Mouse (Mus musculus): ENCODE measurements at regions not wholly inside any gene's neighbourhood (a gene's known extent, or its start where the extent isn't known, plus 50 kb on each side); places are given as distances from the start of the nearest gene placed in this dataset.

GRCm38 (mm10) chr1:80856981-80857380, 98.7 kb upstream of the Dock10 start:
- no peak overlapping the region for H3K9ac ChIP-seq
- ATAC-seq (ENCODE audit: insufficient number of reproducible peaks, low FRiP score) = no peak

GRCm38 (mm10) chr1:80854945-80855656, 96.8 kb upstream of the Dock10 start:
- Histone ChIP-seq H3K9ac (no peak overlapping the region), H3K9me3 (replicated peaks) (no peaks in the 10 kb centered on the region), H3K27me3 (replicated peaks) (no peaks in the 10 kb centered on the region), H3K4me1 (replicated peaks) (peaks cover 9% of the 10 kb centered on the region; the same call in 1 of the 2 replicates), H3K27ac (ENCODE audit: poor library complexity, severe bottlenecking) (peak overlapping the region; percentile 33; the same call in 1 of the 2 replicates), H3K4me2 (no peak overlapping the region), H3K4me3 (no peak overlapping the region), H3K36me3 (no peaks in the 10 kb centered on the region)
- ATAC-seq (ENCODE audit: insufficient number of reproducible peaks, low FRiP score) = peak; percentile 69; the same call in 1 of the 2 replicates
- WGBS = 54% methylated on average over 2 of the region's 2 CpGs

More at GRCm38 (mm10) chr1:80856981-80857380, 98.7 kb upstream of the Dock10 start:
- Histone ChIP-seq H3K36me3 (no peaks in the 10 kb centered on the region), H3K4me1 (replicated peaks) (peaks cover 9% of the 10 kb centered on the region; the same call in 1 of the 2 replicates), H3K27me3 (replicated peaks) (no peaks in the 10 kb centered on the region), H3K9me3 (replicated peaks) (no peaks in the 10 kb centered on the region), H3K4me3 (no peak overlapping the region), H3K27ac (ENCODE audit: poor library complexity, severe bottlenecking) (no peak overlapping the region), H3K4me2 (no peak overlapping the region)
- 70% methylated on average over 2 of the region's 2 CpGs for WGBS

- H3K27me3 ChIP-seq (replicated peaks) = no peaks in the 10 kb centered on the region
- ATAC-seq (ENCODE audit: insufficient number of reproducible peaks, low FRiP score) = 0 out of 2 replicates have a peak, but pooled peaks have one; percentile 53
- H3K4me3 ChIP-seq = no peak overlapping the region
- no peaks in the 10 kb centered on the region for H3K9me3 ChIP-seq (replicated peaks)
- no peak overlapping the region for H3K9ac ChIP-seq
- H3K4me2 ChIP-seq = peak overlapping the region; percentile 29; the same call in 1 of the 2 replicates
- peaks cover 9% of the 10 kb centered on the region; the same call in 1 of the 2 replicates for H3K4me1 ChIP-seq (replicated peaks)
- 44% methylated on average over 7 of the region's 7 CpGs for WGBS
- H3K27ac ChIP-seq (ENCODE audit: poor library complexity, severe bottlenecking) = peak overlapping the region; percentile 33; the same call in 1 of the 2 replicates
- no peaks in the 10 kb centered on the region for H3K36me3 ChIP-seq
Measured at GRCm38 (mm10) chr1:80854289-80854701, 96.0 kb upstream of the Dock10 start.

GRCm38 (mm10) chr1:80852761-80853160, 94.4 kb upstream of the Dock10 start:
- H3K9me3 ChIP-seq (replicated peaks) = no peaks in the 10 kb centered on the region
- no peak overlapping the region for H3K9ac ChIP-seq
- H3K36me3 ChIP-seq = no peaks in the 10 kb centered on the region
- H3K27ac ChIP-seq (ENCODE audit: poor library complexity, severe bottlenecking) = no peak overlapping the region
- ATAC-seq (ENCODE audit: insufficient number of reproducible peaks, low FRiP score) = no peak
- peaks cover 9% of the 10 kb centered on the region; the same call in 1 of the 2 replicates for H3K4me1 ChIP-seq (replicated peaks)
- no peak overlapping the region for H3K4me2 ChIP-seq
- 70% methylated on average over 2 of the region's 2 CpGs for WGBS
- no peaks in the 10 kb centered on the region for H3K27me3 ChIP-seq (replicated peaks)
- H3K4me3 ChIP-seq = no peak overlapping the region

- Histone ChIP-seq H3K4me1 (replicated peaks) (no peaks in the 10 kb centered on the region), H3K9ac (no peak overlapping the region), H3K4me2 (no peak overlapping the region), H3K9me3 (replicated peaks) (no peaks in the 10 kb centered on the region), H3K27me3 (replicated peaks) (no peaks in the 10 kb centered on the region), H3K36me3 (no peaks in the 10 kb centered on the region), H3K27ac (ENCODE audit: poor library complexity, severe bottlenecking) (no peak overlapping the region), H3K4me3 (no peak overlapping the region)
- ATAC-seq (ENCODE audit: insufficient number of reproducible peaks, low FRiP score) = no peak
Measured at GRCm38 (mm10) chr1:80830196-80830794, 72.0 kb upstream of the Dock10 start.

- no peak for ATAC-seq (ENCODE audit: insufficient number of reproducible peaks, low FRiP score)
- Histone ChIP-seq H3K9ac (no peak overlapping the region), H3K4me2 (no peak overlapping the region), H3K4me3 (no peak overlapping the region), H3K9me3 (replicated peaks) (no peaks in the 10 kb centered on the region), H3K4me1 (replicated peaks) (no peaks in the 10 kb centered on the region), H3K36me3 (no peaks in the 10 kb centered on the region), H3K27ac (ENCODE audit: poor library complexity, severe bottlenecking) (no peak overlapping the region), H3K27me3 (replicated peaks) (no peaks in the 10 kb centered on the region)
- WGBS = 75% methylated on average over 1 of the region's 1 CpGs
Measured at GRCm38 (mm10) chr1:80826383-80826782, 68.1 kb upstream of the Dock10 start.

- H3K36me3 ChIP-seq = no peaks in the 10 kb centered on the region
- H3K27ac ChIP-seq (ENCODE audit: poor library complexity, severe bottlenecking) = no peak overlapping the region
- H3K9ac ChIP-seq = no peak overlapping the region
- H3K27me3 ChIP-seq (replicated peaks) = no peaks in the 10 kb centered on the region
- H3K4me3 ChIP-seq = no peak overlapping the region
- no peaks in the 10 kb centered on the region for H3K4me1 ChIP-seq (replicated peaks)
- no peak overlapping the region for H3K4me2 ChIP-seq
- no peak for ATAC-seq (ENCODE audit: insufficient number of reproducible peaks, low FRiP score)
- WGBS = 83% methylated on average over 3 of the region's 3 CpGs
- no peaks in the 10 kb centered on the region for H3K9me3 ChIP-seq (replicated peaks)
Measured at GRCm38 (mm10) chr1:80823953-80824352, 65.6 kb upstream of the Dock10 start.

GRCm38 (mm10) chr1:80822185-80822584, 63.9 kb upstream of the Dock10 start:
- no peak overlapping the region for H3K9ac ChIP-seq
- 67% methylated on average over 1 of the region's 1 CpGs for WGBS
- no peaks in the 10 kb centered on the region for H3K36me3 ChIP-seq
- H3K4me1 ChIP-seq (replicated peaks) = no peaks in the 10 kb centered on the region
- no peak overlapping the region for H3K4me2 ChIP-seq
- H3K4me3 ChIP-seq = no peak overlapping the region
- no peaks in the 10 kb centered on the region for H3K9me3 ChIP-seq (replicated peaks)
- ATAC-seq (ENCODE audit: insufficient number of reproducible peaks, low FRiP score) = no peak
- H3K27ac ChIP-seq (ENCODE audit: poor library complexity, severe bottlenecking) = no peak overlapping the region
- no peaks in the 10 kb centered on the region for H3K27me3 ChIP-seq (replicated peaks)

- Histone ChIP-seq H3K4me2 (no peak overlapping the region), H3K27me3 (replicated peaks) (no peaks in the 10 kb centered on the region), H3K4me3 (no peak overlapping the region), H3K9me3 (replicated peaks) (no peaks in the 10 kb centered on the region), H3K4me1 (replicated peaks) (no peaks in the 10 kb centered on the region), H3K27ac (ENCODE audit: poor library complexity, severe bottlenecking) (no peak overlapping the region), H3K36me3 (no peaks in the 10 kb centered on the region), H3K9ac (no peak overlapping the region)
- ATAC-seq (ENCODE audit: insufficient number of reproducible peaks, low FRiP score) = no peak
- WGBS = 58% methylated on average over 3 of the region's 3 CpGs
Measured at GRCm38 (mm10) chr1:80812906-80813305, 54.6 kb upstream of the Dock10 start.
